Mouse (Mus musculus): ENCODE measurements at regions not wholly inside any gene's neighbourhood (a gene's known extent, or its start where the extent isn't known, plus 50 kb on each side); places are given as distances from the start of the nearest gene placed in this dataset.

DNA sequence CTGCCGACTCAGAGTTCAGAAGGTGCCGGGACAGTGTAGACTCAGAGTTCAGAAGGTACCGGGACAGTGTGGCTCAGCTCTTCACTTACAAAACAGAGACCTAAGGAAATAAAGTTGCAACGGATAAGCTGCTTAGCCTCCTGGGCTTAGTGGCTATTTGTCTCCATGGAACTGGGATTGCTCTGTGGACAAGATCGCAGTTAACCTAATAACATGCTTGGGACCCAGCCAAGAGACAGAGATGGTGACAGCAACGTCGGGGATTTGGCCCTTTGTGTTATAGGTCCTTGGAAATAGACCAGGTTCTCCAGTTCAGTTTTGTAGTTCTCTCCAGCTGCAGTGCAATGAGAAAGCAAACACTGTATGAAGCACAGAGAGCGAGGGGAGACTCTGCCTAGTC, 549.1 kb upstream of the Adam5 start:
- H3K27me3 ChIP-seq (ENCODE audit: control insufficient read depth, insufficient read depth, insufficient read length) = no peaks in the 10 kb centered on the region
- no peak overlapping the region for H3ac ChIP-seq (ENCODE audit: control insufficient read depth, insufficient read length)
- no peaks in the 10 kb centered on the region for H3K79me2 ChIP-seq (ENCODE audit: control insufficient read depth, insufficient read depth)
- H3K4me2 ChIP-seq (ENCODE audit: low read depth) = no peak overlapping the region
- TF ChIP-seq E2F4 (IDR thresholded peaks at IDR 0.05; ENCODE audit: insufficient read depth) (no peak), MAX (IDR thresholded peaks at IDR 0.05; ENCODE audit: low read depth) (no peak), USF1 (IDR thresholded peaks at IDR 0.05; ENCODE audit: low read depth) (no peak), POLR2A (IDR thresholded peaks at IDR 0.05; ENCODE audit: insufficient read length, low read depth) (no peak), MYOD1 (IDR thresholded peaks at IDR 0.05; ENCODE audit: control insufficient read depth in 1 of 3, insufficient read length in 2 of 3, low read depth in 2 of 3) (no peak), TCF12 (IDR thresholded peaks at IDR 0.05; ENCODE audit: insufficient read depth, poor library complexity, severe bottlenecking) (no peak), CEBPB (IDR thresholded peaks at IDR 0.05; ENCODE audit: insufficient read depth, poor library complexity, severe bottlenecking) (no peak), MYOG (IDR thresholded peaks at IDR 0.05; ENCODE audit: control insufficient read depth in 1 of 3, insufficient read depth in 1 of 3, insufficient read length in 2 of 3, low read depth in 2 of 3) (no peak), POLR2AphosphoS2 (IDR thresholded peaks at IDR 0.05; ENCODE audit: insufficient read length, low read depth) (no peak), TCF3 (IDR thresholded peaks at IDR 0.05; ENCODE audit: insufficient read length, low read depth) (no peak), SRF (IDR thresholded peaks at IDR 0.05; ENCODE audit: control insufficient read depth, insufficient read length, low read depth) (no peak), REST (IDR thresholded peaks at IDR 0.05; ENCODE audit: insufficient read depth, insufficient read length) (no peak)
- no peak overlapping the region for H3K4me3 ChIP-seq
- no peaks in the 10 kb centered on the region for H3K36me3 ChIP-seq (ENCODE audit: control insufficient read depth, insufficient read depth)

DNA sequence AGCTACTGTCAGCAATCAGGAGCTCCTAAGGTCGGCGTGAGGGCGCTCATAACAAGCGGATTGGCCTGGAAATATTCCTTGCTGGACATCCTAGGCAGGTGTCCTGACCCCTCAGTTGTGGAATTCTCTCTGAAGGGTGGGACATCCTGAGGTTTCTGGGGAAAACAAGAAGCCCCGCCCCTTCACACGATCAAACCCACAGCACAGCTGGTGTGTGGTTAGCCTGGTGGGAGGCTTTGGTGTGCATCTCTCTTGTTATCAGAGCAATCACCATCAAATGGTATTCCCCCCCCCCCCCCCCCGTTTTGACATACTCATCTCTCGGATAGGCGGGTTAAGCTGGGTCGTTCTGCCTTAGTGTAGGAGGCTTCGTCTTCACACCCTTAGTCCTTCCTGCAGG, 546.8 kb upstream of the Adam5 start:
- no peak overlapping the region for H3K4me2 ChIP-seq (ENCODE audit: low read depth)
- H3K79me2 ChIP-seq (ENCODE audit: control insufficient read depth, insufficient read depth) = no peaks in the 10 kb centered on the region
- no peak overlapping the region for H3K4me3 ChIP-seq
- no peak overlapping the region for H3ac ChIP-seq (ENCODE audit: control insufficient read depth, insufficient read length)
- no peaks in the 10 kb centered on the region for H3K27me3 ChIP-seq (ENCODE audit: control insufficient read depth, insufficient read depth, insufficient read length)
- no peaks in the 10 kb centered on the region for H3K36me3 ChIP-seq (ENCODE audit: control insufficient read depth, insufficient read depth)
- TF ChIP-seq POLR2AphosphoS2 (IDR thresholded peaks at IDR 0.05; ENCODE audit: insufficient read length, low read depth) (no peak), TCF12 (IDR thresholded peaks at IDR 0.05; ENCODE audit: insufficient read depth, poor library complexity, severe bottlenecking) (no peak), POLR2A (IDR thresholded peaks at IDR 0.05; ENCODE audit: insufficient read length, low read depth) (no peak), REST (IDR thresholded peaks at IDR 0.05; ENCODE audit: insufficient read depth, insufficient read length) (no peak), MYOD1 (IDR thresholded peaks at IDR 0.05; ENCODE audit: control insufficient read depth in 1 of 3, insufficient read length in 2 of 3, low read depth in 2 of 3) (peak in 2 of 3 experiments; percentile 67), SRF (IDR thresholded peaks at IDR 0.05; ENCODE audit: control insufficient read depth, insufficient read length, low read depth) (no peak), MYOG (IDR thresholded peaks at IDR 0.05; ENCODE audit: control insufficient read depth in 1 of 3, insufficient read depth in 1 of 3, insufficient read length in 2 of 3, low read depth in 2 of 3) (peak in 2 of 3 experiments; percentile 48 to 79)

DNA sequence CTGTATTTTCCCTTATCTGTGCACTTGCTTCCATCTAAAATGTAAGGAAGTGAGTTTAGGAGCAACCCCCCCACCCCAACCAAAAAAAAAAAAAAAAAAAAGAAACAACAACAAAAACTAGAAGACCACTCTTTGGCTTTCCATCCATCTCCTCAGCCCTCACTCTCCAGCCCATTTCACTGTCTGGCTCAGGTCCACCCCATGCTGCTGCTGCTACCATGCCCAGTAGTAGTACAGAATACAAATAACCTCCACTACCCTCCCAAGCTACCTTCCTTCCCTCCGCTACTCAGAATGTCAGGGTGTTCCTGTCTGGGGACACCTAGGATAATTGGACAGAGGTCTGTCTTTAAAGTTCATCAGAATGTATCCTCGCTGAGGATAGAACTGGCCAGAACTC, 545.2 kb upstream of the Adam5 start:
- no peaks in the 10 kb centered on the region for H3K27me3 ChIP-seq (ENCODE audit: control insufficient read depth, insufficient read depth, insufficient read length)
- H3K4me3 ChIP-seq = no peak overlapping the region
- H3K79me2 ChIP-seq (ENCODE audit: control insufficient read depth, insufficient read depth) = no peaks in the 10 kb centered on the region
- no peak for TF ChIP-seq TCF12 (IDR thresholded peaks at IDR 0.05; ENCODE audit: insufficient read depth, poor library complexity, severe bottlenecking)
- no peak for TF ChIP-seq MAX (IDR thresholded peaks at IDR 0.05; ENCODE audit: low read depth)
- no peak for TF ChIP-seq REST (IDR thresholded peaks at IDR 0.05; ENCODE audit: insufficient read depth, insufficient read length)
- TF ChIP-seq SRF (IDR thresholded peaks at IDR 0.05; ENCODE audit: control insufficient read depth, insufficient read length, low read depth) = no peak
- TF ChIP-seq MYOD1 (IDR thresholded peaks at IDR 0.05; ENCODE audit: control insufficient read depth in 1 of 3, insufficient read length in 2 of 3, low read depth in 2 of 3) = no peak
- TF ChIP-seq POLR2AphosphoS2 (IDR thresholded peaks at IDR 0.05; ENCODE audit: insufficient read length, low read depth) = no peak
- TF ChIP-seq CEBPB (IDR thresholded peaks at IDR 0.05; ENCODE audit: insufficient read depth, poor library complexity, severe bottlenecking) = no peak
- TF ChIP-seq MYOG (IDR thresholded peaks at IDR 0.05; ENCODE audit: control insufficient read depth in 1 of 3, insufficient read depth in 1 of 3, insufficient read length in 2 of 3, low read depth in 2 of 3) = no peak
- TF ChIP-seq POLR2A (IDR thresholded peaks at IDR 0.05; ENCODE audit: insufficient read length, low read depth) = no peak
- no peak for TF ChIP-seq USF1 (IDR thresholded peaks at IDR 0.05; ENCODE audit: low read depth)
- TF ChIP-seq E2F4 (IDR thresholded peaks at IDR 0.05; ENCODE audit: insufficient read depth) = no peak
- H3K4me2 ChIP-seq (ENCODE audit: low read depth) = no peak overlapping the region
- no peak overlapping the region for H3ac ChIP-seq (ENCODE audit: control insufficient read depth, insufficient read length)
- no peaks in the 10 kb centered on the region for H3K36me3 ChIP-seq (ENCODE audit: control insufficient read depth, insufficient read depth)

DNA sequence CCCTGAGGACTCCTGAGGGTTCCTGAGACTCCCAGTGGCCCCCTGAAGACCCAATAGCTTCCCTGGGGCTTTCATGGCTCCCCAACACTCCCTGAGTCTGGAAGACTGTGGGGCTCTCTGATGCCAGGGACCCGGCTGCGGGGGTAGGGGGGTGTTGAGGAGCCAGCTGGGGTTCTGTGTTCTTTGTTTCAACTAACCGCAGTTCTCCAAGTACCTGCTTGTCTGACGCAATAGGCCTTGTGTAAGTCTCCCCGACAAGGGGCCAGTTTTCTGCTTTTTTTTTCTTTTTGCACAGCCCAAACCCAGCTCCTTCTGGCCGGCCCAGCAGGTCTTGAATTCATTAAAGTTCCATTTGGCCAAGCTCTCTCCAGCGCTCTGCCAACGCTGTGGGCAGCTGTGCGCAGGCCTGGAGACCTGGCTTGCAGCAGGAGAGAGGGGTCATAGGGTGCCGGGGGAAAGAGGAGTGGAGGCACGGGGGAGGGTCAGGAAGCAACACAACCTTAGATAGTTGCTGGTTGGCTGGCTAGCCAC, 544.5 kb upstream of the Adam5 start:
- no peaks in the 10 kb centered on the region for H3K79me2 ChIP-seq (ENCODE audit: control insufficient read depth, insufficient read depth)
- no peaks in the 10 kb centered on the region for H3K27me3 ChIP-seq (ENCODE audit: control insufficient read depth, insufficient read depth, insufficient read length)
- no peak overlapping the region for H3K4me2 ChIP-seq (ENCODE audit: low read depth)
- TF ChIP-seq TCF12 (IDR thresholded peaks at IDR 0.05; ENCODE audit: insufficient read depth, poor library complexity, severe bottlenecking) (no peak), SRF (IDR thresholded peaks at IDR 0.05; ENCODE audit: control insufficient read depth, insufficient read length, low read depth) (no peak), POLR2A (IDR thresholded peaks at IDR 0.05; ENCODE audit: insufficient read length, low read depth) (no peak), MYOG (IDR thresholded peaks at IDR 0.05; ENCODE audit: control insufficient read depth in 1 of 3, insufficient read depth in 1 of 3, insufficient read length in 2 of 3, low read depth in 2 of 3) (no peak), CEBPB (IDR thresholded peaks at IDR 0.05; ENCODE audit: insufficient read depth, poor library complexity, severe bottlenecking) (no peak), POLR2AphosphoS2 (IDR thresholded peaks at IDR 0.05; ENCODE audit: insufficient read length, low read depth) (no peak)
- no peak overlapping the region for H3ac ChIP-seq (ENCODE audit: control insufficient read depth, insufficient read length)
- H3K4me3 ChIP-seq = no peak overlapping the region
- no peaks in the 10 kb centered on the region for H3K36me3 ChIP-seq (ENCODE audit: control insufficient read depth, insufficient read depth)

All from myocyte (in vitro differentiated cells).